Mouse (Mus musculus) erythroid progenitor cell, adult 5-6 weeks (primary cell): Measurements from ENCODE around the gene Serpina16. TPM values are rescaled to one million over a fixed set of nuclear protein-coding genes. Genes with fewer than 3 reads are reported as not detected.
"Not testable (repeated sequence)": the region's sequence is repeated elsewhere in the genome, so short reads cannot be mapped to it uniquely, and the experiment has no call there.

Source experiments
- ATAC-seq: replicated peaks from 2 replicates; pipeline ENCODE4 v1.8.0; 2016; ENCODE audit warnings: moderate number of reproducible peaks, mild to moderate bottlenecking, moderate TSS enrichment, inconsistent platforms; ENCODE audit not compliant: poor library complexity, low FRiP score, severe bottlenecking
- total RNA-seq, 2 experiments: library from RNA; stranded (forward) in 1 of 2; stranded (reverse) in 1 of 2; fragments of 150-400 nt in 1 of 2; fragments of 186-747, 209-891 nt in 1 of 2; gene quantifications; 2 replicates each; pipeline versions ENCODE4 v1.2.3 to v1.2.4; 2015 to 2017; ENCODE audit warnings: low replicate concordance in 2 of 2

Serpina16 gene
- total RNA-seq (2015; ENCODE audit: low replicate concordance) = not detected in 2 replicates
- total RNA-seq (2017; ENCODE audit: low replicate concordance) = not detected in 2 replicates

GRCm38 (mm10) chr12:103676039-103676438 lies at the start of gene Serpina16:
TSS of gene Serpina16 (minus strand) at chr12:103676139.
- no peak for ATAC-seq

- no peak for ATAC-seq
Measured at GRCm38 (mm10) chr12:103711537-103711936, 35.6 kb upstream of the Serpina16 start.

GRCm38 (mm10) chr12:103710405-103710804 lies 34.5 kb upstream of the Serpina16 start:
- no peak for ATAC-seq

- no peak for ATAC-seq
Measured at GRCm38 (mm10) chr12:103706113-103706512, 30.2 kb upstream of the Serpina16 start.

GRCm38 (mm10) chr12:103705547-103705946 lies 29.6 kb upstream of the Serpina16 start:
- no peak for ATAC-seq

- no peak for ATAC-seq
Measured at GRCm38 (mm10) chr12:103700144-103700750, 24.3 kb upstream of the Serpina16 start.

- no peak for ATAC-seq
Measured at GRCm38 (mm10) chr12:103695429-103695828, 19.5 kb upstream of the Serpina16 start, which contains the start of gene Serpina1f. TSS of gene Serpina1f (minus strand) at chr12:103695529.

- no peak for ATAC-seq
Measured at GRCm38 (mm10) chr12:103688221-103688814, 12.4 kb upstream of the Serpina16 start.

GRCm38 (mm10) chr12:103687021-103687420 lies 11.1 kb upstream of the Serpina16 start:
- ATAC-seq = no peak

GRCm38 (mm10) chr12:103686050-103686449 lies 10.1 kb upstream of the Serpina16 start:
- ATAC-seq = no peak

- no peak for ATAC-seq
Measured at GRCm38 (mm10) chr12:103685386-103685785, 9.4 kb upstream of the Serpina16 start.

- no peak for ATAC-seq
Measured at GRCm38 (mm10) chr12:103683775-103684174, 7.8 kb upstream of the Serpina16 start.

- no peak for ATAC-seq
Measured at GRCm38 (mm10) chr12:103681739-103682138, 5.8 kb upstream of the Serpina16 start.

- ATAC-seq = no peak
Measured at GRCm38 (mm10) chr12:103681169-103681568, 5.2 kb upstream of the Serpina16 start.

GRCm38 (mm10) chr12:103679853-103680252 lies 3.9 kb upstream of the Serpina16 start:
- ATAC-seq = not testable (repeated sequence)

- no peak for ATAC-seq
Measured at GRCm38 (mm10) chr12:103673179-103673578, 2.8 kb downstream of the Serpina16 start.

GRCm38 (mm10) chr12:103671483-103671882 lies 4.5 kb downstream of the Serpina16 start:
- no peak for ATAC-seq

GRCm38 (mm10) chr12:103670964-103671363 lies 5.0 kb downstream of the Serpina16 start:
- ATAC-seq = no peak

GRCm38 (mm10) chr12:103670344-103670743 lies 5.6 kb downstream of the Serpina16 start:
- ATAC-seq = no peak

- no peak for ATAC-seq
Measured at GRCm38 (mm10) chr12:103665286-103665685, 10.7 kb downstream of the Serpina16 start.

GRCm38 (mm10) chr12:103662053-103662452 lies 13.9 kb downstream of the Serpina16 start:
- ATAC-seq = not testable (repeated sequence)
